ENCODE assay signal across 10 mouse cellular contexts in genomic region chr4:117101218-117101617, GRCm38 (mm10). TPM values are rescaled to one million over a fixed set of nuclear protein-coding genes. Genes with fewer than 3 reads are reported as not detected.
DNase-seq lines count a peak whose midpoint lies in the region; ATAC-seq lines count a peak whose summit lies in the region.
"Had no signal": no experiment of that assay in that cellular context is flagged by ENCODE, and none has a peak within 500 bp of the region (broad histone marks: within the 10 kb centered on the region; RNA-seq: fewer than 3 reads in every experiment).

No protein-coding gene starts in this region.

- H3K4me2 ChIP-seq in midbrain, embryonic 16.5 days (ENCODE audit: low read length), result no peak overlapping the region
- H3K4me2 ChIP-seq in kidney, embryonic 15.5 days, result no peak overlapping the region
- H3K4me2 ChIP-seq: embryonic facial prominence, embryonic 12.5 days; midbrain, embryonic 12.5 days had no signal

- ATAC-seq in midbrain, embryonic 16.5 days, result no peak
- peak; percentile 39 for ATAC-seq in common myeloid progenitor, adult 5-6 weeks (replicated peaks; ENCODE audit: low read depth, poor library complexity, severe bottlenecking)
- no peak for ATAC-seq in kidney, embryonic 15.5 days (replicated peaks; ENCODE audit: low FRiP score)
- ATAC-seq in monocyte, adult 5-6 weeks (replicated peaks; ENCODE audit: insufficient number of reproducible peaks, low FRiP score, low TSS enrichment, poor library complexity, severe bottlenecking), result 0 out of 2 replicates have a peak, but pooled peaks have one; percentile 27
- no peak for ATAC-seq in erythroid progenitor cell, adult 5-6 weeks (replicated peaks; ENCODE audit: low FRiP score, poor library complexity, severe bottlenecking)

- peaks cover 36% of the 10 kb centered on the region for H3K27me3 ChIP-seq in midbrain, embryonic 10.5 days (ENCODE audit: low read depth, poor library complexity, severe bottlenecking)
- no peaks in the 10 kb centered on the region for H3K27me3 ChIP-seq in midbrain, embryonic 16.5 days (ENCODE audit: control insufficient read depth, insufficient read depth, low read depth, low read length)
- no peaks in the 10 kb centered on the region for H3K27me3 ChIP-seq in kidney, embryonic 15.5 days
- H3K27me3 ChIP-seq: embryonic facial prominence, embryonic 12.5 days had no signal

- peaks cover 47% of the 10 kb centered on the region for H3K4me1 ChIP-seq in midbrain, embryonic 10.5 days
- peaks cover 21% of the 10 kb centered on the region for H3K4me1 ChIP-seq in midbrain, embryonic 16.5 days (ENCODE audit: control insufficient read depth, insufficient read depth, low read length)
- peaks cover 44% of the 10 kb centered on the region for H3K4me1 ChIP-seq in kidney, embryonic 15.5 days

- no peaks in the 10 kb centered on the region for H3K9me3 ChIP-seq in midbrain, embryonic 10.5 days (replicated peaks)
- H3K9me3 ChIP-seq in midbrain, embryonic 16.5 days (replicated peaks; ENCODE audit: control insufficient read depth, low read length, poor library complexity, severe bottlenecking), result no peaks in the 10 kb centered on the region
- no peaks in the 10 kb centered on the region for H3K9me3 ChIP-seq in kidney, embryonic 15.5 days (replicated peaks)
- H3K9me3 ChIP-seq: embryonic facial prominence, embryonic 12.5 days; midbrain, embryonic 12.5 days had no signal

- peak; percentile 40 for DNase-seq in midbrain, embryonic 10.5 days (ENCODE audit: low spot score)
- no peak for DNase-seq in gastrocnemius, postnatal 36 days
- no peak for DNase-seq in c-Kit-positive CD71-positive TER-119-positive erythroid progenitor cells, embryonic 14.5 days (ENCODE audit: low spot score)

- WGBS in midbrain, embryonic 10.5 days, result 51% methylated on average over 7 of the region's 7 CpGs
- WGBS in midbrain, embryonic 16.5 days, result 49% methylated on average over 7 of the region's 7 CpGs
- 45% methylated on average over 7 of the region's 7 CpGs for WGBS in kidney, embryonic 15.5 days

- intact Hi-C loops in gastrocnemius, postnatal 36 days (cut with DNase I), result no loop called here

- H3K36me3 ChIP-seq in midbrain, embryonic 10.5 days, result peaks cover 61% of the 10 kb centered on the region
- H3K36me3 ChIP-seq in midbrain, embryonic 16.5 days (ENCODE audit: control insufficient read depth, insufficient read depth, low read length), result peaks cover 2% of the 10 kb centered on the region; the same call in 1 of the 2 replicates
- H3K36me3 ChIP-seq in kidney, embryonic 15.5 days, result peaks cover 16% of the 10 kb centered on the region
- H3K36me3 ChIP-seq: midbrain, embryonic 12.5 days had no signal

- H3K9ac ChIP-seq in midbrain, embryonic 16.5 days (ENCODE audit: low read depth, low read length), result no peak overlapping the region
- H3K9ac ChIP-seq in kidney, embryonic 15.5 days, result no peak overlapping the region
- H3K9ac ChIP-seq: embryonic facial prominence, embryonic 12.5 days; midbrain, embryonic 12.5 days had no signal

- H3K4me3 ChIP-seq in midbrain, embryonic 10.5 days, result no peak overlapping the region
- H3K4me3 ChIP-seq in midbrain, embryonic 16.5 days (ENCODE audit: low read depth, low read length), result no peak overlapping the region
- H3K4me3 ChIP-seq in kidney, embryonic 15.5 days (replicated peaks), result no peak overlapping the region
- H3K4me3 ChIP-seq: embryonic facial prominence, embryonic 12.5 days; midbrain, embryonic 12.5 days had no signal

- H3K27ac ChIP-seq in midbrain, embryonic 10.5 days (replicated peaks), result 0 out of 2 replicates have a peak overlapping the region, but pooled peaks have one; percentile 28
- no peak overlapping the region for H3K27ac ChIP-seq in midbrain, embryonic 16.5 days (ENCODE audit: low read length)
- peak overlapping the region; percentile 24; the same call in 1 of the 2 replicates for H3K27ac ChIP-seq in kidney, embryonic 15.5 days
- H3K27ac ChIP-seq: embryonic facial prominence, embryonic 12.5 days; midbrain, embryonic 12.5 days had no signal

RNA-seq across cellular contexts. Expression of gene Ptch2, which starts 5.3 kb away (rescaled TPM):
- polyA plus RNA-seq in midbrain, embryonic 10.5 days (2016; fragmentation: Nextera tagmentation; extraction: Ambion mirVana), result 12.8 and 15.7 TPM in 2 replicates
- polyA plus RNA-seq in midbrain, embryonic 16.5 days (2015; fragmentation: Nextera tagmentation; extraction: Ambion mirVana), result 7.4 and 9.5 TPM in 2 replicates
- not detected in 2 replicates for total RNA-seq in common myeloid progenitor, adult 5-6 weeks (2017)
- polyA plus RNA-seq in kidney, embryonic 15.5 days (2015; fragmentation: Nextera tagmentation; extraction: Ambion mirVana), result 7.6 and 10.2 TPM in 2 replicates
- not detected in 3 replicates for total RNA-seq in monocyte, adult 5-6 weeks (2017)
- not detected in 2 replicates for total RNA-seq in erythroid progenitor cell, adult 5-6 weeks (2015; ENCODE audit: low replicate concordance)
- 0.30 TPM in 1 of 2 replicates, not detected in the other for total RNA-seq in erythroid progenitor cell, adult 5-6 weeks (2017; ENCODE audit: low replicate concordance)
- 1 to 10 TPM in 1 of 2 experiments, under 1 TPM in 1; 0.61 to 1.5 TPM for total RNA-seq in gastrocnemius, postnatal 36 days (2021)

RNA-seq across cellular contexts. Expression of gene Btbd19, which starts 24.3 kb away (rescaled TPM):
- 4.4 and 5.4 TPM in 2 replicates for polyA plus RNA-seq in midbrain, embryonic 10.5 days (2016; fragmentation: Nextera tagmentation; extraction: Ambion mirVana)
- 3.9 and 4.0 TPM in 2 replicates for polyA plus RNA-seq in midbrain, embryonic 16.5 days (2015; fragmentation: Nextera tagmentation; extraction: Ambion mirVana)
- 6.7 and 7.8 TPM in 2 replicates for total RNA-seq in common myeloid progenitor, adult 5-6 weeks (2017)
- polyA plus RNA-seq in kidney, embryonic 15.5 days (2015; fragmentation: Nextera tagmentation; extraction: Ambion mirVana), result 5.2 and 6.6 TPM in 2 replicates
- 15.5 to 17.5 TPM (median 16.9 TPM) in 3 replicates for total RNA-seq in monocyte, adult 5-6 weeks (2017)
- not detected in 2 replicates for total RNA-seq in erythroid progenitor cell, adult 5-6 weeks (2015; ENCODE audit: low replicate concordance)
- total RNA-seq in erythroid progenitor cell, adult 5-6 weeks (2017; ENCODE audit: low replicate concordance), result 1.2 and 5.1 TPM in 2 replicates
- total RNA-seq in gastrocnemius, postnatal 36 days (2021), result 1 to 10 TPM; 2.0 to 2.4 TPM

RNA-seq across cellular contexts. Expression of gene Tctex1d4, which starts 25.4 kb away (rescaled TPM):
- 0.14 TPM in 1 of 2 replicates, not detected in the other for polyA plus RNA-seq in midbrain, embryonic 10.5 days (2016; fragmentation: Nextera tagmentation; extraction: Ambion mirVana)
- 0.46 and 1.1 TPM in 2 replicates for polyA plus RNA-seq in midbrain, embryonic 16.5 days (2015; fragmentation: Nextera tagmentation; extraction: Ambion mirVana)
- total RNA-seq in common myeloid progenitor, adult 5-6 weeks (2017), result not detected in 2 replicates
- not detected in 2 replicates for polyA plus RNA-seq in kidney, embryonic 15.5 days (2015; fragmentation: Nextera tagmentation; extraction: Ambion mirVana)
- total RNA-seq in monocyte, adult 5-6 weeks (2017), result 3.4 TPM in 1 of 3 replicates, not detected in the others
- not detected in 2 replicates for total RNA-seq in erythroid progenitor cell, adult 5-6 weeks (2015; ENCODE audit: low replicate concordance)
- total RNA-seq in erythroid progenitor cell, adult 5-6 weeks (2017; ENCODE audit: low replicate concordance), result not detected in 2 replicates
- not detected for total RNA-seq in gastrocnemius, postnatal 36 days (2021)
- polyA plus RNA-seq: embryonic facial prominence, embryonic 12.5 days; midbrain, embryonic 12.5 days had no signal

RNA-seq across cellular contexts. Expression of gene Plk3, which starts 32.5 kb away (rescaled TPM):
- polyA plus RNA-seq in midbrain, embryonic 10.5 days (2016; fragmentation: Nextera tagmentation; extraction: Ambion mirVana), result 36.8 and 41.3 TPM in 2 replicates
- 18.7 TPM in 2 replicates for polyA plus RNA-seq in midbrain, embryonic 16.5 days (2015; fragmentation: Nextera tagmentation; extraction: Ambion mirVana)
- 2.9 and 3.9 TPM in 2 replicates for total RNA-seq in common myeloid progenitor, adult 5-6 weeks (2017)
- polyA plus RNA-seq in kidney, embryonic 15.5 days (2015; fragmentation: Nextera tagmentation; extraction: Ambion mirVana), result 2.9 and 3.5 TPM in 2 replicates
- total RNA-seq in monocyte, adult 5-6 weeks (2017), result 25.5 to 56.5 TPM (median 52.2 TPM) in 3 replicates
- total RNA-seq in erythroid progenitor cell, adult 5-6 weeks (2015; ENCODE audit: low replicate concordance), result not detected in 2 replicates
- 0.51 and 0.61 TPM in 2 replicates for total RNA-seq in erythroid progenitor cell, adult 5-6 weeks (2017; ENCODE audit: low replicate concordance)
- 1 to 10 TPM in 1 of 2 experiments, under 1 TPM in 1; 0.86 to 1.5 TPM for total RNA-seq in gastrocnemius, postnatal 36 days (2021)

RNA-seq across cellular contexts. Expression of gene Rps8, which starts 54.8 kb away (rescaled TPM):
- 691 and 830 TPM in 2 replicates for polyA plus RNA-seq in midbrain, embryonic 10.5 days (2016; fragmentation: Nextera tagmentation; extraction: Ambion mirVana)
- polyA plus RNA-seq in midbrain, embryonic 16.5 days (2015; fragmentation: Nextera tagmentation; extraction: Ambion mirVana), result 381 and 382 TPM in 2 replicates
- 1,886 and 2,148 TPM in 2 replicates for total RNA-seq in common myeloid progenitor, adult 5-6 weeks (2017)
- polyA plus RNA-seq in kidney, embryonic 15.5 days (2015; fragmentation: Nextera tagmentation; extraction: Ambion mirVana), result 1,027 and 1,077 TPM in 2 replicates
- 970 to 1,241 TPM (median 1,065 TPM) in 3 replicates for total RNA-seq in monocyte, adult 5-6 weeks (2017)
- total RNA-seq in erythroid progenitor cell, adult 5-6 weeks (2015; ENCODE audit: low replicate concordance), result 1,437 and 1,602 TPM in 2 replicates
- total RNA-seq in erythroid progenitor cell, adult 5-6 weeks (2017; ENCODE audit: low replicate concordance), result 328 and 447 TPM in 2 replicates
- total RNA-seq in gastrocnemius, postnatal 36 days (2021), result 100 to 1,000 TPM; 497 to 579 TPM

Comparison
In these comparisons a context has a peak if more than half of its experiments do, and no peak if none do; other contexts are left out.
1. ATAC-seq: peak in common myeloid progenitor, adult 5-6 weeks (single experiment) and monocyte, adult 5-6 weeks (single experiment); none in midbrain, embryonic 16.5 days (single experiment), kidney, embryonic 15.5 days (single experiment) and erythroid progenitor cell, adult 5-6 weeks (single experiment).